Mouse (Mus musculus): ENCODE results near the gene Hs3st3b1. TPM values are rescaled to one million over a fixed set of nuclear protein-coding genes. Genes with fewer than 3 reads are reported as not detected.

The Hs3st3b1 gene
- total RNA-seq, 2 experiments from 2014 or later, result 0.38 to 0.59 TPM

DNA sequence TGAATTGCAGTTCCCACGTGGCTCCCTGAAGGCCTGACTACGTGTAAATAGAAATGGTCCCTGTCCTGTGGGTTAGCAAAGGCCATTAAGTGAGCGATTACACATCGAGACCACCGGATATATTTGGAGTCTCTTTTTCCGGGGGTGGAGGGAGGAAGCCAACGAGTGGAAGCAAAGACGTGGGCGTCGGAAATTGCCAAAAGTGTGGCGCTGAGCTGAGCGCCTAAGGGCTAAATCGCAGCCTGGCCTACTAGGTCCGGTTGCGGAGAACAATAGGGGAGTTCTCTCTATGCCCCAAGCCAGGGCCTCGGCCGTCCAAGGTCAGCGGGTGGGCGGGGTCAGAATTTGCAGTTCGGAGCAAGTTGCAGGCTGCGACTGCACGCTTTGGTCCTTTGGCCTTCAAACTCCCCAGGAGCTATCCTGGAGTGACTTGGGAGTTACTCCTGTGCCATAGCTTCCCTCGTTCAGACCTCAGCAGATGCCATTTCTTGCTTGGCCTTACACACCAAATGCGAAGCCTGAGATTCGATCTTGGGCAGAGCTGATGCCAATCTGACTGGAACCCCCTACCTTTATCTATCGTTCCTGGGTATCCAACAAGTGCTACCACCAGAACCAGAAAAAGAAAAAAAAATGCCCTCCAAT lies 2.3 kb upstream of the Hs3st3b1 start:
- ATAC-seq (ENCODE audit: poor library complexity, severe bottlenecking), result no peak

DNA sequence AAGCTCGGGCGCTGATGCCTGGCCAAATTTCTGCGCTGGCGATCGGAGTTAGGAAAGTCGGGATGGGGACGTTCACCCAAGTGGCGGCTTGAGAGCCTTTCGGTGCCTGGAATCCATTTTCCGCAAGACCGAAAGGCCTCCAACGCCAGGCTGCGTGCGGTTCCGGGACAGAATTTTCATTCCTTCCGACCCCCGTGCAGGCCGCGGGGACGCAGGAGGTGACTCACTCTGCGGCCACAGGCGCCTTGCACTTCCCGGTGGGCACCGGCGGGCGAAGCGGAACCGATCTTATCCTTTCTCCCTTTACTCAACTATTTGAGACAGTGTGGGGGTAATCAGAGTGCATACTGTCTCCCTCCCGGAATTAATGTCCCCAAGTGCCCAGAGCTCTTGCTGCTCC lies 1.3 kb upstream of the Hs3st3b1 start:
- ATAC-seq (ENCODE audit: poor library complexity, severe bottlenecking), result peak; percentile 11; the same call in 1 of the 2 replicates

DNA sequence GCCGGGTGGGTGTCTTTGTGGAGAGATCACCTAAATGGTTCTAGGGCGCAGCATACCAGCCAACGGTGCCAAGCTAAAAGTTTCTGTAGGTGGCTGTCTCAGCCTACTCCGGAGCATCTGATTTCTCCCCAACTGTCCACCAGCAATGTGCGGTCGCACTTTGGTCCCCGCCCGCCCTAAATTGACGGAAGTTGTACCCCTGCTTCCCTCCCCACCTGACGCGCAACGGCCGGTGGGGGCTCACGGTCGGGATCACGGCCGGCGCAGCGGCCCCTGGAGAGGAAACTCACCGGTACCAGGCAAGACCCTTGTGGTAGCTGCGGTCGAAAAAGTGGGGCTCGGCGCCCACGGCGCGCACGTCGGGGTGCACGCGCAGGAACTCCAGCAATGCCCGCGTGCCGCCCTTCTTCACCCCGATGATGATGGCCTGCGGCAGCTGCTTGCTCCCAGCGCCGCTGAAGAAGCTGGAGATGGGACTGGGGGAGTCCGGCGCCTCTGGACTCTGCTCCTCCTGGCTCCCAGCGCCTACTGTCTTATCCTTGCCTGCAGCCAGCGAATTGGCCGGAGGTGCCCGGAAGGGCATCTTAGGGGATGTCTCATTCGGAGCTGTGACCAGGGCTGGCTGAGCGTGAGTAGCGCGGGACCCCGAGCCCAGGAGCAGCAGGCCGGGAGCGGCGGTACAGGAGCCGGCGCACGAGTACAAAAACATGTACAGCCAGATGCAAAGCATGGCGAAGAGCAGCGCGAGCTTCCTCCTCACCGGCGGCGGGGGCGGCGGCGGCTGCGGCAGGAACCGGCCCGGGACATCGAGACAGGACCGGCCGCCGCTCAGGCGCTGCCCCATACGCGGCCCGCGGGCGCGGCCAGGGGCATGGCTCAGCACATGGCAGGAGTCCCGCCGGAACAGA lies 792 bp downstream of the Hs3st3b1 start:
- ATAC-seq (ENCODE audit: poor library complexity, severe bottlenecking), result no peak

DNA sequence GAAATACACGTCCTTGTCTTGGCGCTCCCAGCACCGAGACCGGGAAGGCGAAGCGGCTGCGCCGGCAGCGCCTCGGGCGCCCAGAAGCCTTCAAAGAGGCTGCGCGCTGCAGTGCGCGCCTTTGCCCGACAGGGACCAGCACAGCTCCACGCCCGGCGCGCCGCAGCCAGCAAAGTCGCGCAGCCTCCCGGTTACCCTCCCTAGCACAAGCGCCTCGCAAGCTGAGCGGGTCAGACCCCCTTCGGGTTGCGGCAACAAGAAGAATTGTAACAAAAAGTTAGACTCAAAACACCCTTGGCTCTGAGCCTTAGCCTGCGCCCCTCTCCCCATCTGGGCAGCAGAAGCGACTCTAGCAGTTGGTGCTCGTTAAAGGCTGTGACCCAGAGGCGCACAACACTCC lies 1.6 kb downstream of the Hs3st3b1 start:
- peak; percentile 44 for ATAC-seq (ENCODE audit: poor library complexity, severe bottlenecking)

DNA sequence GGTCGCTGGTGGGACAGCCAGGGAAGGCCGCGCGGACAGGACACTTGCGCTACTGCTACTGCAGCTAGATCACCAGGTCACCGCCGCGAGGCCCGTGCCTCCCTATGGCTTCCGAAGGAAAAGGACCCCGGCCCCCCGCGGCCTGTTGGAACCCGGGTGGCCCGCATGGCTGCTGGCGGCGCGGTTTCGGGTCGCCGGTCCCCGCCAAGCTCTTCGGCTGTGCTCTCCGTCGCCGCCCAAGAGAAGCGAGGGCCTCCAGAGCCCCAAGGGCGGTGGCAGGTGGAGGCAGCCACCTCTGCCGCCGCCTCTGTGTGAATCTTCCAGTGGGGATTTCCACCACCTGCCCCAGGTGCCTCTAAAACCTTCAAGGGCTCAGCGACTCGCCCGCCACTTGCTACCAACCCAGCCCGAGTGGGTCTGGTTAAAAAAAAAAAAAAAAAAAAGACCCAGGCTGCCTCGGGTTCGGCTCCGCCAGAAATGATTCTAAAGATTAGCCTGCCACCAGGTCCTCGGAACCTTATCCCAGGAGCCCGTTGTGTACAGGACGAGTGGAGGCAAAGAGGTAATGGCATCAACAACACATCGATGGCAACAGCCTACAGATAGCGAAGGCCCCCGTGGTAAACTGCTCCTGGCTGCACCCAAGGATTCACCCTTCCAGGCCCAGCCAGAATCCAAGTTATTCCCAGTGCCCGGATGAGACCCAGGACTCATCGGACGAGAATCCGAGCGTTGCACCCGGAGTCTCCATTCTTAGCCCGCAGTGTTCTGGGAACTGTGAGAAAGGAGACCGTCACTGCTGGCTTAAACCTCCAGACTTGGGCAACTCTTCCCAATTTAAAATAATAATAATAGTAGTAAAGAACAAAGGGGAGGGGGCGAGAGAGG lies 2.6 kb downstream of the Hs3st3b1 start:
- ATAC-seq (ENCODE audit: poor library complexity, severe bottlenecking), result no peak

DNA sequence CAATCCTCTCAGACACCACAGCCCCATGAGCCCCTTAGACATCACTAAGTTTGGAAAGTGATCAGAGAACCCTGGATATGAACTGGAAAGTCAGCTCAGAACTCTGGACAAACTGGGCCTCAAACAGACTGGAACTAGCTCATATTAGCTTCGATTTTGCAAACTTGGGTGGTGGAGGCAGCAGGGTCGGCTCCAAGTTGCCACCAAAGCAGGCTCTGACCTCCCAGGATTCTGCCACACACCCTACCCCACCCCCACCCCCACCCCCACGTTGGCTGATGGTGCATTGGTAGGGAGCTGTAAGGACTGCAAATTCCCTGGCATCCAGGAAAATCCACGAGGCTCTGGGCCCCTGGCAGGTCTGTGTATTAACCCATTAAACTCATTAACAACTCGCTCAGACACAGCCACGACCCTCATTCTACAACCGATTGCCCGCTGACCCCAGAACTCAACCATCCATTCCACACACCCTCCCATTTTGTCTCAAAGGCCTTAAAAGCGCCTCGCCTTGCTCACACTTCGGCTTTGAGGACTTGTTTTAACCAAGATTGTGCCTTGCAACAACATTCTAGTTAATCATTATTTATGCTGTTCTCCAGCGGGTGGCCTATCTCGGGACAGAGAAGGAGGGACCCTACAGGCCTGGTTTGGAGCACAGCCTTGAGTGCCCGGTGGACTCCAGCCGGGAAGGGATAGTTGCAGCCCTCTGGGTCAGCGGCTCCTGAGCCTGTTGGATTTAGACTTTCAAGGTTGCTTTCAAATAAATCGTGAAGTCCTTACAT lies 3.6 kb downstream of the Hs3st3b1 start:
- no peak for ATAC-seq (ENCODE audit: poor library complexity, severe bottlenecking)

DNA sequence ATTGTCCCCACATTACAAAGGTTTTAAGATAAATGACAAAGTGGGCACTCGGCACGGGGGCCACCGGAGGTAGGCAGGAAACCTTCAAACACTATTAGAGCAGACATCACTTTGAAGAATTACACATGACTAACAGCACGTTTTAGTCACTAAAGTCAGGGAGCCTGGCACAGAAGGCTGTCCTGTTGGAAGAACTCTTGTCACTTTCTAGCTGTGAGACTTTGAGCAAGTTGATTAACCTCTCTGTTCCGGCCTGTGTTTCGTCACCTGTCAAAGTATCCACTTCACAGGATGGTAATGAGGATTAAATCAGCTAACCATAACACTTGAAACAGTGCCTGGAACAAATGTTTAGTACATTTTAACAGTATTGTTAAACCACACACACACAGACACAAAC lies 4.5 kb downstream of the Hs3st3b1 start:
- ATAC-seq (ENCODE audit: poor library complexity, severe bottlenecking), result no peak

DNA sequence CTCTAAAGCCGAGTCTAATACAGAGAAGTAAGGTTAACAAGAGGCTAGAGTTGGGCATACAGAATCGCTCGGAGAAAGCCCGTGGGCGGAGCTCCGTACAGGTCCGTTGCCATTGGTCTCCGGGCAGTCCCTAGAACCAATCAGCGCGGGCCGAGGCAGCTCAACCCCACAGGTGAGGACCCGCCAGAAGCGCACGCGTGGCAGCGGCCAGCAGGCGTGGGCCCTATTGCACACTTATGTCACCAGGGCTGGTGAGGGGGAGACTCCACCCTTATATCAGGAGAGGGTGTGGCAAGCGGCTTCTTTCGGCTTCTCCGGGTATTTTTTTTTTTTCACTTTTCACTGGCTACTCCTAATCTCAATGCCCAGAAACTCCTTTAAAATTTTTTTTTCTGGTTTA lies 7.7 kb downstream of the Hs3st3b1 start:
- peak; percentile 84 for ATAC-seq (ENCODE audit: poor library complexity, severe bottlenecking)

DNA sequence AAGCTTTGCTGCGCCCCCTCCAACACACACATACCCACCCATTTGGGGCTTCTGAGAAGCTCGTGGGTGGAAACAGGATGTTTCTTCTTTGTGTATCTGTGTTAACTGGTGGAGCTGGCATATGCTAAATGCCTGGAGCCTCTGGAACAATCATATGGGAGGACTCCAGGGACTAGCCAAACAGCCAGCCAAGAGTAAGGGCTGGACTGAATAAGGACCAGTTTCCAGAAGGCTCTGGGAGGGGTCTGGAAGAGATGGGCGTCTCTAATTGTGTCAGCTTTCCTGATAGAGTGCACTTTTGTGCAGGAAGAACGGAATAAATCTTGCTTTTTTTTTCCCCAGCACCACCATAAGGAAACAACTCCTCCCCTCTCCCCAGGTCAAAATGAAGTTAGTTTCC lies 8.2 kb downstream of the Hs3st3b1 start:
- no peak for ATAC-seq (ENCODE audit: poor library complexity, severe bottlenecking)

DNA sequence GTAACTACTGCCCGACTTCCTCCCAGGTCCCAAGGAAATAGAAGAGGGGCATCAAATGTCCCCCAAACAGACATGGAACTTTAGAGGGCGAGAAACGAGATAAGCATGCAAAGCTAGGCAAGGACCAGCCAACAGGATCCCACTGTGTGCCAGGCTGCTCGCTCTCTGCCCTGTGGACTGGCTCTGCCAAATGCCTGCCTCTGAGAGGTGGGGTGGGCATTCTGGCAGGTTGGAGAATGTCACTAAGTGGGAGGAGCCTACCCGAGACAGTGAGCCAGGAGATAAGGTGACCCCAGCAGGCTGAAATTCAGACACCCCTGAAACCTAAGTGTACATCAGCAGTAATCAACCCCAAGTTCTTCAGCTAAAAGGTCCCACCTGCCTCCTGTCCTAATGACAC lies 11.1 kb downstream of the Hs3st3b1 start:
- no peak for ATAC-seq (ENCODE audit: poor library complexity, severe bottlenecking)

DNA sequence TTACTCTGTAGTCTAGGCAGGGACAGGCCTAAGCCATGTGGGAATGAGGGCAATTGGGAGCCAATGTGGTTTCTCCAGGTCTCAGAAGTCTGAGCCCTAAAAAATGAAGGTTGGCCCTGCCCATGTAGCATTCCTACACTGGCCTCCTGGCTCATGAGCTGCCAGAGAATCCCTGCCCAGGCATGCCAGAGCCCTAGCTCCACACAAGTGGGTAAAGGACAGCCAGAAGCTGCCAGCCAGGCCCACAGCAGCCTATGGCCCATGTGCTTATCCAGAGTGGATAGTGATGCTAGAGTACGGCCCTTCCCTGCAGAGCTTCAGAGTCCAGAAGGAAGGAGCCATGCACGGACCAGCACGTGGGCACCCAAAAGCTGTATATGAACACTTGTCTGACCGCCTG lies 12.1 kb downstream of the Hs3st3b1 start:
- no peak for ATAC-seq (ENCODE audit: poor library complexity, severe bottlenecking)

DNA sequence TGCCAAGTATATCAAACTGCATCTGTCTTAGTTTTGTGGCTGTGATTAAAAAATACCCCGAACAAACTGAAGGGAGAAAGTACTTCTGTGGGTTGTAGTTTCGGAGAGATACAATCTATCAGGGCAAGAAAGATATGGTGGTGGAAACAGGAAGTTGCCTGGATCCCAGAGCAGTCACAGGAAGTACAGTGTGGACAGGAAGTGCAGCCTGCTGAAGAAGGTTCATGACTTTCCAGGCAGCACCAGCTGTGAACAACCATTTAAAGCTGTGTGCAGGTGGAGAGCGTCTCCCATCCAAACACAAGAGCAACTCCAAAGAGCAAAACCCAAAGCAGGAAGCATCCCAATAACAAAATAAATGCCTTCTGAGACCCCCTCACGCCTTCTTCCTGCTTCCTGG lies 13.6 kb downstream of the Hs3st3b1 start:
- ATAC-seq (ENCODE audit: poor library complexity, severe bottlenecking), result peak; percentile 72

DNA sequence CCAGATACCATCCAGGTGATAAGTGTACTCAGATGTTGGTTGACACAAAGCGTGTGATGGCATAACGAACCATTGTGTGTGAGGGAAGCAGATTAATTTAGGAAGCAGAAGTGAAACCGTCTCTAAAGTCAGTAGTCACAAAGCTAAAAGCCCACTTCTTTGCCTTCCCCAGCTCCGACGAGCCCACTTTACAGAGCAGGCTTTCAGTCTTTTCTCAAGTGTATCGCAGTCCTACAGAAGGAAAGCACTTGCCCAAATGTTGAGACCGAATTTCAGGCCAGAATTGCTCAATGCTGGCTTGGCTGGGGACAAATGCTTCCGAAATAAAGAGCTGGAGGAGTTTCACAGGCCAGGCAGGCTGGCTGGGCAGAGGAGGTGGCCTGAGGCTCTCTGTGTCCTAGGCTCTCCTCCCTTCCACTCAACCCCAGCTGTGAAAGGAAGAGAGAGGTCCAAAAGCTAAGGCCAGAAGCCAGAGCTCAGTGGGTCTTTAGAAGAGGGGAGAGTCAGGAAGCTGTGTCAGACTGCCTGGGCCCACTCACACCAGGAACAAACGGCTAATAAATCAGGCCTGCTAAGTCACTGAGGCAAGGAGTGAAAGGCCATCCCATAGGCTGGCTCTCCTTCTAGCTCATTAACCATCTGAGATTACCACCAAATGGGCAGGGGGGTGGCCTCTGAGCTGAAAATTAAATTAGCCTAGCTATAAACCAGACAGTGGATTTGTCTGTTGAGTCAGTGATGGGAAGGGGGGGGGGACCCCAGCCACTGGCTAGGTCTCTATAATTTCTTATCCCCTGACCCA lies 15.3 kb downstream of the Hs3st3b1 start:
- peak; percentile 80 for ATAC-seq (ENCODE audit: poor library complexity, severe bottlenecking)

DNA sequence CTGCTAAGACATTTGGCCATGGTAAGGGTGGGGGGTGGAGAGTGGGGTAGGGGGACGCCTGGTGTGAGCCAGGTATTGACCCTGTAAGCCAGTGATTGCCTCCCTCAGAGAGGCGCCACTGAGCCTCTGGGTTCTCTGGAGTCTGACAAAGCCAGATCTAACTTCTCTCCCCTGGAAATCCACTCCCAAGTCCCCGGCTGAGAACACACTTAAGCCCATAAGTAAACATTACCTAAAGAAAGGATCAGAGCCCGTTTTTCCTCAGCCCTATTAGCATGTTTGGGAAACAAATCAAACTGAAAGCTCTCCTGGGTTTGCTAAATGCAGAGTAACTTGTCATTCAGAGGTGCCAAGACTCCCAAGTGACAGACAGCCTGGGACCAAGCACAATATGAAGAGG lies 17.3 kb downstream of the Hs3st3b1 start:
- ATAC-seq (ENCODE audit: poor library complexity, severe bottlenecking), result no peak

DNA sequence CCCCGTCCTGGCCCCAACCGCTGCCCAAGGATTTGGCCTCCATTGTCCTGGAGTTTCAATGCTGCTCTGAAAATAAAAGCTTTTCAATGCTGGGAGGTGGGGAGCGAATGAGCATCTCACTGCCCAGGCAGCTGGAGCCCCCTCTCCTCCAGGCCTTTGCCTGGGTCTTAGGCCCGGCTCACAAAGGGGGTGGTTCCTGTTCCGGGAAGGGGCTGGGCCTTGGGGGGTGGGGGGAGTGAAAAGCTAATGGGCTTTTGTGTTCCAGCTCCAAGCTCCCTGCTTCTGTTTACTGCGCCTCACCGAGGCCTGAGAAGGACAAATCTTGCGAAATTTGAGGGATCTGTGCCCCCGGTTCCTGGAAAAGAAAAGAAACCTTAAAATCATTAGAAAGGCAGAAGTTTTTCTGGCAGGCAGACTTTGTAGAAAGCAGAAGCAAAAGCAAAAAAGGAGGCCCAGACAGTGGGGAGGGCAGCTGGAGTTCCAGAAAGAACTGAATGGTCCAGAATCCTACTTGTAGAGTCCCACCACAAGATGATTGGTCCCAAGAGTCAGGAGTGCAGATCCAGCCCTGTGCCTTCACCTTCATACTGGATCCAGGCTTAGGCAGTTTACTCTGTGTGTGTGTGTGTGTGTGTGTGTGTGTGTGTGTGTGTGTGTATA lies 23.5 kb downstream of the Hs3st3b1 start:
- ATAC-seq (ENCODE audit: poor library complexity, severe bottlenecking), result peak; percentile 56

DNA sequence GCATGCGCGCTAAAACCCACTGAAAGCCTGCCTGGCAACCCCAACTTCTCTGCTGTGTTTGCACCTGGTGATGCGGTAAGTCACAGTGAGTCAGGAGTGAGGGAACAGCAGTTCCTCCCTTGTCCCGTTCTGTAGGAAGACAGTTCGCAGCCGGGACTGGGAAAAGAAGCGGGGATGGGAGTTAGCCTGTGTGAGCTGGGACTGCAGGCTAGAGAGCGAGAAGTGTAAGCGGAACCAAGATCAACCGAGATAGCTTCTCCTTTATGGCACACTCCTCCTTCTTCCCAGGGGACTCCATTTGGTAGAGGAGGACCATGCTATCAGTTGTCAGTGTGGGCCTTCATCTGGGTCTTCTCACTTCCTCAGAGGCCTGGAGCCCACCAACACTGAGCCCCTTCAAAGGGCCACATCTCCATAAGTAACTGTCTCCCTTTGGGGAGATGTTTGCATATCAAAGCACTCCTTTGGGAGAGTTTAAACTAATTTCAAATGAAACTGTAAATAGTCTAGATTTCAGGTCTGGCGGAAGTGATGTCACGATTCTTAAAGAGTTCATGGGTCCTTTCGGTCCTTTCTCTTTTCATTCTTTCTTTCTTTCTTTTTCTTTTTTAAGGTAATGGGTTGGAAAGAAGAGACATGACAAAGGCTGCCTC lies 24.1 kb downstream of the Hs3st3b1 start:
- ATAC-seq (ENCODE audit: poor library complexity, severe bottlenecking), result peak; percentile 28; the same call in 1 of the 2 replicates

DNA sequence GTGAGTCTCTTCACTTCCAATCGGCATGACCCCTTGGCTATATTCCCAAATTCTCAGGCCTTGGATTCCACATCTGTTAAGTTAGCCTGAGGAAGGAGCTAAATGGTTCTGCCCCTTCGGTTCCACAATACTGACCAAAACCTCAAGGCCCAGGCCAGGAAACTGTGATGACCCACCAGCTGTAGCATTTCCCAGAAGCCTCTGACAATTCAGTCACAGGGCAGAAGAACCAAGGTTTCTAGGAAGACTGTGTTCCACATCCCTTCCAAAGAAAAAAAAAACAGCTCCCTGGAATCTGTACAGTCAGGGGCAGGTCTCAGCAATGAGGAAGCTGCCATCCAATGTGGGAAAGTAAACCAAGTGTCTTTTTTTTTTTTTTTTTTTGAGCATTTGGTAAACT lies 25.1 kb downstream of the Hs3st3b1 start:
- ATAC-seq (ENCODE audit: poor library complexity, severe bottlenecking), result no peak

DNA sequence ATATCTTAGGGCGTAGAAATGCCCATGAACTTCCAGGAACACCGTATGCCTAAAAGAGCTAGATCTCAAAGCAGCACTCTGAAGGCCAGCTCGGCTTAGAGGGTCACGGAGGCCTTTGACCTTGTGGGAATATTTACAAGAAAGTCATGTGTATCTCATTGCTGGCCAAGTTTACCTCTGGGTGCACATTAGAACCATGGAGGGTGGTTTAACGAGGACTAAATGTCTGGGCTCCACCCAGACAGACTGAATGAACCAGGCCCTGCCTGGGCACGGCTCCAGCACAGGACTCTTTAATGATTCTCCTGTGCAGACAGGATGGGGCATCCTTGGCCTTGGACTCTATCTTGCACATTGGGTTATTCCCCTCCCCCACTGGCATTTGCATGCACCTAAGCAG lies 27.9 kb downstream of the Hs3st3b1 start:
- no peak for ATAC-seq (ENCODE audit: poor library complexity, severe bottlenecking)

DNA sequence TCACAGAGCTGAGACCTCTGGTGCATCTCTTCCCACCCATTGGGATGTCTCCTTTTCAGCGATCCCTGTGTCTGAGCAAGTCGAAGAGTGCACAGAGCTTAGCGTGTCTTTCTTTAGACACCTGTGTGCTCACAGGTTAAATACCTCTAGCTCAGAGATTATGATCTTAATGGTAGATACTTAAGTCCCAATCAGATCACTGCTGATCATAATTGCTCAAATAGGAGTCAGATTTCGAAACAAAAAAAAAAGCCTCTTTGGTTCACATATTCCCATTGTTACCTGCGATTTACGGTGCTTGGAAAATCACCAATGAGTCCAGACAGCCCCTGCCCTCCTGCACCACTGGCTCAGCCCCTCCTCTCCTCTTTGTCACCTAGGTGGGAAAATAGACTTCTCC lies 28.5 kb downstream of the Hs3st3b1 start:
- ATAC-seq (ENCODE audit: poor library complexity, severe bottlenecking), result no peak

Data from megakaryocyte, adult 5-6 weeks (primary cell).